Mouse (Mus musculus) spleen, adult 18-20 months (tissue): ENCODE measurements at regions not wholly inside any gene's neighbourhood (a gene's known extent, or its start where the extent isn't known, plus 50 kb on each side); places are given as distances from the start of the nearest gene placed in this dataset.

Source experiments
- DNase-seq, 2 experiments: peaks; one replicate each; pipeline ENCODE4 v3.0.0; 2022; ENCODE audit warnings: mixed read lengths in 2 of 2

DNA sequence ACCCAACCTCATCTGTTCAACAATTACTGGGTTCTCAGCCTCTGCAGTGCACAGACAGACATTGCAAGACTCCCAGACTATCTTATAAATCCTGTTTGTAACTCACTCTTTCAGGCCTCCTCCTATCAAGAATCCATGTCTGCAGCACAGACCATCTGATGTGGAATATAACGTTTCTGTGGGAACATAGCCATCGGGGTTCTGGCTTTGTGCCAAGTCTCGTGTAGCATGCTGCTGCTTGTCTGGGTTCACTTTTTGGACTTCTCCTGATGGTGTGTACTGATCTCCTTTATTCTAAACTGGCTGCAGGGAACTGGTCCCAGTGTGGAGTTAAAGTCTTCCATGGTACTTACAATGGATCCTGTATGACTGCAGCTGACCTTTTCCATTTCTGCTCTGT, 418.0 kb upstream of the Cdh4 start:
- DNase-seq = no peak

DNA sequence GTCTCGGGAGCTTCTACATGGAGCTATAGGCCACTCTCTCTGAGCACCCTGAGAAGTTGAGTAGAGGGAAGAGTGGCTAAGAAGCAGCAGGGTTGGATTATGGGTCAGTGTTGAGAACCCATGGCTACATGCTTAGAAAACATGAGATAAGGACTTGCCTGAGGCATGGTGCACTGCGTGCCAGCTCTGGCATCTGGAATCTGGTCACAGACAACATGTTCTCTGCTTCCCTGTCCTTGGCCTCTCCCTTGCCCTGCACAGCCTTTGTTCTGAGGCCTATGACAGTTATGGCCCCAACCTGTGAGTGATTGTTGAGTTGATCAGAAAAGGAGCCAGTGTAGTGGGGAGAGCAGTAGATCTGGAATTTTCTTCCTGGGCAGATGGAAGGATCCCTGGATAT, 409.1 kb upstream of the Cdh4 start:
- DNase-seq = no peak

DNA sequence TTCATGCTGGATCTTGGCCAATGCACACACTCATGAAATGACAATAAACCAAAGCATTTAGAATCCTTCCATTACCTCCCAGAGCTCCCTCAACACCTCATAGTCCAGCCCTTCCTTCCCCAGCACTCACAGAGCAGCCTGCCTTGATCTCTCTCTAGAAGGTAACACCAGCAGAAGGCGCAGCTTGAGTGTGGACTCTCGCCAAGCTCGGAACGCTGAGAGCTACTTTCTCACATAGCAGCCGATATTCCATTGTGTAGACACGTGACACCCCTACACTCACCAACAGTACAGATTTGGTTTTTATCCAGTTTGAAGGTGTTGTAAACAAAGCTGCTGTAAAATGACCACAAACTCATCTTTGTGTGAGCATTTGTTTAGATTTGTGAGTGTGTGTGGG, 406.8 kb upstream of the Cdh4 start:
- DNase-seq = no peak

DNA sequence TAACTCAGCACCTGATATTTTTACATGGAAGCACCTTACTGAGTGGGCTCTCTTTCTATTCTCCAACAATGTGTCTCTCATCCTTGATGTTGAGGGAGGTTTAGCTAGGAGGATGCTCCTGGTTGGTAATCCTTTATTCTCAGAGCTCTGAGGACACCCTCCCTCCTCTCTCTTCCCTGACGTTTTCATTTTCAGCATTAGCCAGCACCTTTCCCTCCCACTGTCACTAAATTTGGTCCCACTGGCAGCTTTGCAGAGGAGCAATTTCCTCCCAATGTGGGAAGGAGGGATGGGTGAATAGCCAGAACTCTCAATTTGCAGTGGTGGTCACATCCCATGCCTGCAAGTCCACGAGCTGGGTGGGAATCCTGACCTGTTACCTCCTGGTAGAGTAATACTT, 402.5 kb upstream of the Cdh4 start:
- DNase-seq = no peak

DNA sequence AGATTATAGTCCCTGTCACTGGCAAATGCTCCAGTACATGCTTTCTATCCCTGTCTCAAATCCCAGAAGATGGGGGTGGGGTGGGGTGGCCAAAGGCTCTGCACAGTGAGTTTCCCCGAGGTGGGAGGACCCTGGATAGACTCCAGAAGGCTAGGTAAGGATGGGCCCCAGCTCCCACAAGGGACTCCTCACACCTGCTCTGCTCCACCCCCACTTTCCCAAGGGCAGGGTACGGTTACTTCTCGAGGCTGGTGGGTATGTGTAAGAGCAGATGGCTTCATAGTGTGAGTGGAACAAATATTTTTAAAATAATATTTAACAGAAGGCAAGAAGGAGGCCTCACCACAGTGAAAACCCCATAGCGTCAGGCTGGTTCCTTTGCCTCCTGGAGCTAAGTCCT, 398.6 kb upstream of the Cdh4 start:
- DNase-seq = no peak

DNA sequence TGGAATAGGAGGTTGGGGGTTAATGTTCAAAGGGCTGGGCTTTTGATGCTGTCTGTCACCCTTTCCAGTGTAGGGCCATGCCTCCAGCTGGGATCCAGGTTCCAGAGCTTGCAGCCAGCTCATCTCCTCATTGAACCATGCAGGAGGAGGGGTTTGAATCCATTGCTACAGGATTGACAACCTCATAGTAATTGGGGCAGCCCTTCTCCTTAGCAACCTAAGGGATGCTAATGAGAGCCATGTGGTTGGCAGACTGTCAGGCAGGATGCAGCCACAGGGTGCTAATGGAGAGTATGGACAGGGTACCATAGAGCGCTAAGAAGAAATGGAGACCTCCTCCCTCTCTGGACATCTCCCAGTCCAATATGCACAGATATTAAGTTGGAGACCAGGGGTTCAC, 396.9 kb upstream of the Cdh4 start:
- DNase-seq = no peak

DNA sequence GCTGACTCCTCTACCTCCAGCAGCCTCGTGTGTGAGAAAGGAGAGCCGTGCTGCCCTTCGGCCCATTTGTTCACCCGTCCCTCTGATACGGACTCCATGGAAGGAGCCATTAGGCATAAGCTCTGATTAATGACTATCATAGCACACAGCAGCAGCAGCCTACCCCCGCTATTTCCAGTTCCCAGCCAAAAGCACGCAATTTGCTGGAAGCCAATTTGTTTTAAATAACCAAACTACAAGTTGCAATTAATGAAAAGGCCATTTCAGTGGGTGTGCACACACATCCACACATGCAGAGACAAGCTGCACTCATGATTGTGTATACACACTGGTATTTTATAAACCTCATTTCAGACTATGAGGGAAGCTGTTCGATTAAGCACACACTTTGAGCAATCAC, 387.8 kb upstream of the Cdh4 start:
- DNase-seq = no peak

DNA sequence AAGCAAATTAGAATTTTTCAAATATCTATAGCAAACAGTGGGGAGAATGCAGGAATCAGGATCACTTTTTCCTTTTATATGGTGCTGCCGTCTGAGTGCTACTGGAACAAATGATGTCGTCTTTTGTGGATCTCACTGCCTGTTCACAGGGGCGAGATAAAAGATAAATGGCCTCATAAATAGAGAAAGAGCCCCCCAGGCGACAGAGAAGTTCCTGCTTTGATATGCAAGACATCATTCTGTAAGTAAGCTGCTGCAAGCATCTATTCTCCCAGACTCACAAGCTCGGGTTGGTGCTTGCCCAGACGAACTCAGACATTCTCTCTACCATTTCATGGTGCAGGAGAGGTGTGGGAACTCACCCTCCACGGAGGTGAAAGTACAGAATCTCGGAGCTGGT, 377.6 kb upstream of the Cdh4 start:
- no peak for DNase-seq

DNA sequence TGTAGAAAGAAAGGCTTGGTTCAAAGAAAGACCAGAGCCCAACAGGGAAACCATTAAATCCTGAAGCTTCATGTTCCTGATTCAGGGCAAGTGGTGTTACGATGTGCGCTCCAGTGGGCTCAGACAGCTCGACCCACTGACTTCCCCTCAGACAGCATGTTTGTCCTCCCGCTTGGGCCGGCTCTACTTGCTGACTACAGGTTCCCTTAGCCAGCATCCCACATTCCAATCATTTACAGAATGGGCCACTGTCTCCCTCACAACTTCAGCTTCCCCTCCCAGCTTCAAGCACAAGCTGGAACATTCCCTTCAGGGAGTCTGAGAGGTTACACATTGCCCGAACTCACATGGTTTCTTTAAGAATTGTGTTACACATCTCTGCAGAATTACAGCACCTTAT, 372.7 kb upstream of the Cdh4 start:
- DNase-seq = no peak

DNA sequence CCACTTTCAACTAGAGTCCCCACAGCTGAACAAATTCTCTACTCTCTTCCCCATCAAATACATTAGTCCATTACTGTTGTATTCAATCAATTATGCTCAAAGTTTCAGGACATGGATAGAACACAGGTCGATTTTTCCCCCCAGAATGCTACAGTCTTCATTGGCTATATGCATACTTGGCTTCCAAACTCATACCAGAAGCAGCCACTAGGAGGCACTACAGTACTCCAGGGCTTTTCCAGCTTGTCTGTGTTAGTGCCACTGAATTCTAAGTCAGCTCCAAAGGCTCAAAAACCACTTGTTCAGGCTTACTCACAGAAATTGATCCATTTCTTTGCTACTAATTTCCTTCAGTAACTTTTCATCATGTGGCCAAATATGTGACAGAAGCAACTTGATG, 371.9 kb upstream of the Cdh4 start:
- DNase-seq = peak in 1 of 2 experiments; percentile 3

DNA sequence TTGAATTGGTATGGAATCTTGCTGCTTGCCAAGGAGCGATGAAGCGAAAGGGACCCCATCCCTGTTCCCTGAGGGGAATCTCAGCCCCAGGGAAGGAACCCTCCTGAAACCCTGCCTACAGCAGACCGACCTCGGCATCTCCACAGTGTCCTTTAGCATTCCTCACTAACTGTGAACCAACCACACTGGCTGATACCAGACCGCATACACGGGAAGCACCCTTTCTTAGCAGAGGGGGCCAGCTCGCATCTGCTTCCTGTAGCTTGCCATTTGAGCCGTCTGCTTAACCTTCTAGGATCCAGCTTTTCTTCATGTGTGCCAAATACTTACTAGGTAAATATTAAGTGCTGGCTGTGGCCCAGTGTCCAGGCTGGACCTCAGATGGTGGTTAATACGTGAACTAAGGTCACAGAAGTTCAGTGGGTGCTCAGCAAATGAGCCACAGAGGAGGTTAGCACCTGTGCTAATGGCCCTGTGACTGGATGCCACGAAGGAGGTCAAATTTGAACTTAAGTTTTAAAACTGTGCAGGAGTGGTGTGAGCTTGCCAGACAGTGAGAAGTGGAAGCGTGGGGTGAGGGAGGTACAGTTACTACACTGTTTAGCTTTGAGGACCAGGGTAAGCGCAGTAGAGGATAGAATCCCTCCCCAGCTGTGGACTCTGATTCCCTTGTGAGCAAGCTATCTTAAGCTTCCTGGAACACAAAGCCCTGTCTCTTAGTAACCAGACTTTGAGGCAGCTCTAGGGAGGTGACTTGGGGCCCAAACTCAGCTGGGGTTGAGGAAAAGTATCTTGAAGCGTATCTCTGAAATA, 361.6 kb upstream of the Cdh4 start:
- no peak for DNase-seq

DNA sequence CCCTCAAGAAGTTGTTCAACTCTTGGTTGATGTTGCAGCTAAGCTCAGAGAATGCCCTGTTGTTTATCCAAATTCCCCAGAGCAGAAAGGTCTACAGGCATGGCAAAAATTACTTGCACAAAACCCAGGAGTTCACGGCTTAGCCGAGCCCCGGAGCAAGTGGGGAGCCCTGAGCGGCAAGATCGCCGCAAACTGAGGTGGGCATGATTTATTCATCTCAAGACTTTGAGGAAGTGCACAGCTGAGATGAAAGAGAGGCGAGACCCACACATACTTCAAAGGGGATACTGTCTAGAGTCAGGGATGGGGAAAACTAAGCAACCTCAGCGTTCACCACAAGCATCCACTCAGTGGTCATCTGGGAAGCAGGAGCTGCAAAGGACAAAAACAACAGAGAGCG, 355.3 kb upstream of the Cdh4 start:
- DNase-seq = no peak

DNA sequence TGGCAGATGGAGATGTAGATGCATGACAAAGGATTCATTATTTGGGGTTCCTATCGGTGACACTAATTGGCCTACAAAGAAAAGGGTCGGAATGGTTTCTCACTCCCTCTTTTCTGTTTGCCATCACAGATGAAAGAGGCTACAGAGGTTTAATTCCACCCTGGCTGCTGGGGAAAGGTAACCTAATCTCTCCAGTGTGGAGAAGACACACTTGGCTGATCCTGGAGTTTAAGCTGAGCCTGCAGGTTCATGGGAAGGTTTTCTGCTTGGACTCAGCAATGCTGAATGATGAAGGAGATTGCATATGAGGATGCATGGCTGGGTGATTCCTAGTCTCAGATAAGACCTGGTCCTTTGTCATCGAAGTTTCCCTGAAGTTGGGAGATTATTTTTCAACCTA, 350.8 kb upstream of the Cdh4 start:
- no peak for DNase-seq

DNA sequence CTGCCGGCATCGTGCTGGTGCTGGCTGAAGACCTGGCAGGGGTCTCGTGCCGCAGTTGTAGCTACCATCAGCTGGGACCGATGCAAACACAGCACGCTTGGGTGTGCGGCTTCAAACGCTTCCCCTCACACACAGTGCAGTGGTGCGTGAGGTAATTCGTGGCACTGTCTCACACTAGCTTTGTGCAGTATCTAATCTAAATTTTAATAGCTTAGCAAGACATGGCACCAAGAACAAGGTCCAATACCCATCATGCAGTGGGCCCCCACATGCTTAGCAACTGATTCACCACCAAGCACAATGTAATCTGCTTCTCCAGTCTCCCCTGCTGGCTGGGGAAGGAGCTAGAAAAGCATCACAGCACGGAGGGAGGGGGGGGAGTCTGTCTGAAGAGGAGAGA, 348.2 kb upstream of the Cdh4 start:
- no peak for DNase-seq

DNA sequence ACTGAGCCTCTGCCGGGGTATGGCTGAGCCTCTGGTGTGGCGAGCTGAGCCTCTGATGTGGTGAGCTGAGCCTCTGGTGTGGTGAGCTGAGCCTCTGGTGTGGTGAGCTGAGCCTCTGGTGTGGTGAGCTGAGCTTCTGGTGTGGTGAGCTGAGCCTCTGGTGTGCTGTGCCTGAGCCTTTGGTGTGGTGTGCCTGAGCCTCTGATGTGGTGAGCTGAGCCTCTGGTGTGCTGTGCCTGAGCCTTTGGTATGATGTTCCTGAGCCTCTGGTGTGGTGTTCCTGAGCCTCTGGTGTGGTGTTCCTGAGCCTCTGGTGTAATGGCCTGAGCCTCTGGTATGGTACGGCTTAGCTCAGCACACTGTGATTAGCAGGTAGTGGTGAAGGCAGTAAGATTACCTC, 346.2 kb upstream of the Cdh4 start:
- DNase-seq = no peak

DNA sequence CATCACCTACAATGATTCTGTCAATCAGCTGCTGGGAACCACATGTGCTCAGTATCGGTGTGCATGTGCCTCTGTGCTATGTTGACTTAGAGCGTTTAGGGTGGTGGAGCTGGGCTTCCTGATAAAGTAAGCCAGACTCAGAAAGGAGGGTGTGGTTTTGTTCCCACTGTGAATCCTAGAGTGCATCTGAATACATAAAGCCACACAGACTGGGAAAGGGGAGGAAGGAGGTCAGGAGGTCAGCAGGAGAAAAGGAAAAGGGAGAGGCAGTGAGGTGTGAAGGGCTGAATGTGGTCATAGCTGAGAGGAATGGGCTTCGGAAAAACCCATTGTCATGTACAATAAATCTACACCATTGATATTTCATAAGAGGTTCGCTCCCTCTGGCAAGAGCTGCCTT, 345.4 kb upstream of the Cdh4 start:
- no peak for DNase-seq

DNA sequence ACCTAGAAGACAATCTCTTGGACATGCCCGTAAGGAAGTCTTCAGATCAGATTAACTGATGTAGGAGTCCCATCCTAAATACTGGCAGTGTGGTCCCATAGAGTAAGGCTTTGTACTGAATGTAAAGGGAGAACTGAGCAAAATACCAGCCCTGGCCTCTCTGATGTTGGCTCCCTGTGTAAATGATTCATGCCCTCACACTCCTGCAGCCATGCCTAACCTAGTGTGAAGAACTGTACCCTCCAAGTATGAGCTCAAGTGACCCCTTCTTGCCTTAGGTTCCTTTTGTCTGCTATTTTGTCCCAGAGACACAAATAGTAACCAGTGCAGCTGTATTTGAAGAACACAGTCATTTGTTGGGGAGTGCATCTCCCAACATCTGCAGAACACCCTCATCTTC, 342.4 kb upstream of the Cdh4 start:
- DNase-seq = no peak

DNA sequence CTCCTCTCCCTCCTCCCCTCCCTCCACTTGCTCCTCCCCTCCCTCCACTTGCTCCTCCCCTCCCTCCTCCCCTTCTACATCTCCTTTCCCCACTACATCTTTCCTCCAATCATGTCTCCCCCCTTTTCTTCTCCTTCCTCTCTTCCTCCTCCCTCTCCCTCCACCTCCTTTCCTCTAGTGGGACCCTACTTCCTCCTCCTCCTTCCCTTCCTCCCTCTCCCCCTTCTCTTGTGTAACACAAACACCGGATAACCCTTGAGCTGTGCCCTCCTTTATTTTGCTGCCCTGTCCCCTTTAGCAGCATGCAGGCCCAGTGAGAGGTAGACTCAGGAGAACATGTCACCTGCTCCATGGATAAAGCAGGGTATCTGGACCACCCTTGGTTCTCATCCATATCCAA, 339.1 kb upstream of the Cdh4 start:
- DNase-seq = no peak

DNA sequence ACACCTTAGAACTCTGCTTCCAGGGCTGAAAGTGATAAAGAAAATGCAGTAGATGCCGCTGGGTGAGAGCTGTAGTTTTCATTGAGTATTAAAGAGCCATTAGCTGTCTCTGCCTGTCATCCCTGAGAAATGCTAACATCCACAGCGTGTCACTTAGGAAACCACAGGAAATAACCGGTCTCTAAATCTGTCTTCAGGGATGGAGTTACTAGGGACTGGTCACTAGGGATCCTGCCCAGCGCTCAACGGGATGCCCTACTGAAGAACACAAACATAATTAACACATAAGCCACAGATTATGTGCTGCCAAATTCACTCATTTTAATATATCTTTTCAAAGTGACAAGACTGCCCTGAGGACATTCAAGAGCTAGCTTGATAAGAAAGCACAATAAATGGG, 329.3 kb upstream of the Cdh4 start:
- no peak for DNase-seq

DNA sequence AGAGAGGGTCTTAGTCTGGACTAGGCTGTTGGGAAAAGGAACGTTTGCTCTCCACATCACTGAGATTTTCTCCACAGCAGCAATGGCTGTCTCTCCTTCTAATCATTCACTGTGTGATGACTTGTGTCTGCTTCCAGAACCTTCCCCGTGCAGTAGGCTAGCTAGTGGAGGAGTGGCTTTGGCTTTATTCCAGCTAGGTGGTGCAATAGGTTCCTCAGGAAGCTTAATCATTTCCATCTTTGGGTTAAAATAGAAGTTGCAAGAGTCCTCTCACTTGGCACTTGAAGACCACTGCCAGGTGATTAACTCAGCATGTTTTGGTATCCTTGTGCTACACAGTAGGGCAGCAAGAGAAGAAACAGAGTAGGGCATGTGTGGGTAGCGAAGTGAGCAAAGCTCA, 314.2 kb upstream of the Cdh4 start:
- no peak for DNase-seq

DNA sequence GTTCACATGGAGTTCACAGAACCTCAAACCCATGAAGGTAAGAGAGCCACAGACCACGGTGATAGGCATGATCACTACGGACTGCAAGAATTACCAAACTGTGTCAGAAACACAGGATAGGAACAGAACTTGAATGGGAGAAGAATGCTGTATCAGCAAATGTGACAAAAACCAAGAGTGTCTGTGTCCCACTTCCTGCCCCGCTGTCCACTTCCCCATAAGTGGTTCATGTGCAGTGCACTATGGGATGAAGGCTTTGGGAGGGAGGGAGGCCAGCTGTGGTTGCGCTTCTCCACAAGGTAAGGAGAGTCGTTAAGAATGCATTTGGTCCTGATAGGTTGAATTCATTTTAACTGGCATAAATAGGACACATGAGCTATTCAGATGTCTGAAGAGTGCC, 313.8 kb upstream of the Cdh4 start:
- DNase-seq = no peak

DNA sequence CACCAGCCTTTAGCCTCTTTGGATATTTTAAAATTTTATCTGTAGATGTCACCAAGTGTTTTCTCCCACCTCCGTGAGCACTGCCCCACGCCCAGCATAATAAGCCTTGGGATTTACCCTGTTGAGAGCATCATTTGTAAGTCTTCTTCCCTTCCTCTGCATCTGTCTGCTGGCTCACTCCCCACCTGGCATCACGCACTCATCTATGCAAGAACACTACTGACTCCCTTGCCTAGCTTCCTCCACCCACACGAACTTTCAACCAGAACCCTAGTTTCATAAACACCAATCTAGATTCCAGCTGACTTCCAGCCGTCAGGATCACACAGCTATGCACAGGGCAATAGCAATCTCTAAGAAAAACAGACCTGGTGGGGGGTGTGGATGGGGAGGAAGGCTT, 311.2 kb upstream of the Cdh4 start:
- no peak for DNase-seq

DNA sequence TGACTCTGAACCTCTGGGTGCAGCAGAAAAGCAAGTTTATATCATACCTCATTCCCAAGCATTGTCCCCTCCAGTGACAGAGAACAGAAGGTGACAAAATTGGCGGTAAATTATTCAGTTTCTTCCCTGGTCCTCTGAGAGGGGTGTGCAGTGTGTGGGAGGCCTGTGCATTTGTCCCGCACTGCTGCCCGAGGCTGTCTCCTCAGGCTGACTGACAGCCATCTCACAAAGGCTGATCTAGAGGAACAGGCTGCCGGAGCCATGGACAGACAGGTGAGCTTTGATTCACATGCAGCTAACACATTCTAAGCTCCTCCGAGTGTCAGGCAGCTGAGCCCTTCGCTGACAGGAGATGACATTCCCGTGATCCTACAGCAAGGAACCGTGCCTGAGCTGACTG, 299.9 kb upstream of the Cdh4 start:
- DNase-seq = no peak

DNA sequence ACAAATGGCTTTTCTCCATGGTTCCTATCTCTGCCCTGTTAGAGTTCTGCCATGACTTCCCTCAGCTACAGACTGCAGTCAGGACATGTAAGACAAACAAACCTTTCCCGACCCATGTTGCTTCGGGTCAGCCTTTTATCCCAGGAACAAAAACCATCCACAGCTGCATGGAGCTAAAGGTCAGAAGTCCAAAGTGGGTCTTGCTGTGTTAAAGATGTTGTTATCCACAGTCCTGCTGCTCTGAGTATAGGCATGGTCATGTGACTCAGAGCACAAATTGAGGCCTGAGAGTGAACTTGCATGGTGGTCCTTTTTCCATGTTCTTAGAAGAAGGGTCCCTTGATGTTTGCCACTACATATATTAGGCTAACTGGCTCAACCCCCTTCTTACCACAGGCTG, 296.5 kb upstream of the Cdh4 start:
- DNase-seq = no peak

DNA sequence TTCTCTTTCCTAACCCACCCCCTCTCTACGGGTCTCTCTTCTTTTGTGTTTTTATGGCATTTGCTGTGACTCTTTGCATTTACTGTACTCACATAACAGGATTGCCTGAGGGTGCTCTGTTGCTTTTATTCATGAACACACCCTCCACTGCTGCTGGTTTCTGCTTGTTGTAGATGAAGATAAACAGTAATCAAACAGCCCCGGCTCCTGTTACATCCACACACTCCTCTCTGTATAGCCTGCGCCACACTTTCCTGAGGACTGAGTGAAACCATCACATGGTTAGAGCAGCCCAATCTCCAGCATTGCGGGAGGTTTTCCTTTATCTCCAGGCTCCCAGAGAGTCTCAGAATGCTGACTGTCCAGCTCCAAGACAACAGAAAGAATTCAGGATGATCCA, 296.0 kb upstream of the Cdh4 start:
- DNase-seq = no peak

DNA sequence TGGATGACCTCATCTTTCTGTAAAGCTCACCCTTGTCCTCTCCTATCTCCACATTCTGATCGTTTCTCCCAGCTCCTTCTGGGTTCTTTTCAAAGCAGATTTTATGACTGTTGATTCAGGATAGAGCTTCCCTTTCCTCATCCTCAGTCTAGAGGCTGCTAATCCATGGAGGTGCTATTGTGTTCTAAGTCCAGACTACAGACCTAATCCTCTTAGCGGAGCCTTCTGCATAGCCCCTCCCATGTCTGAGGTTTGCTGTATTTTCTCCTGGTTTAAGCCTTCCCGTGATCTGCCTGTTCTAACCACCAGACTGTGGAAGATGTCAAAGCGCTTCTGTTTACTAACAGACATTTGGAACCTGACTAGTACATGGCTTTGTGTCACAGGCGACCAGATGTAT, 294.0 kb upstream of the Cdh4 start:
- no peak for DNase-seq
